Mouse (Mus musculus): ENCODE measurements at regions not wholly inside any gene's neighbourhood (a gene's known extent, or its start where the extent isn't known, plus 50 kb on each side); places are given as distances from the start of the nearest gene placed in this dataset.

DNA sequence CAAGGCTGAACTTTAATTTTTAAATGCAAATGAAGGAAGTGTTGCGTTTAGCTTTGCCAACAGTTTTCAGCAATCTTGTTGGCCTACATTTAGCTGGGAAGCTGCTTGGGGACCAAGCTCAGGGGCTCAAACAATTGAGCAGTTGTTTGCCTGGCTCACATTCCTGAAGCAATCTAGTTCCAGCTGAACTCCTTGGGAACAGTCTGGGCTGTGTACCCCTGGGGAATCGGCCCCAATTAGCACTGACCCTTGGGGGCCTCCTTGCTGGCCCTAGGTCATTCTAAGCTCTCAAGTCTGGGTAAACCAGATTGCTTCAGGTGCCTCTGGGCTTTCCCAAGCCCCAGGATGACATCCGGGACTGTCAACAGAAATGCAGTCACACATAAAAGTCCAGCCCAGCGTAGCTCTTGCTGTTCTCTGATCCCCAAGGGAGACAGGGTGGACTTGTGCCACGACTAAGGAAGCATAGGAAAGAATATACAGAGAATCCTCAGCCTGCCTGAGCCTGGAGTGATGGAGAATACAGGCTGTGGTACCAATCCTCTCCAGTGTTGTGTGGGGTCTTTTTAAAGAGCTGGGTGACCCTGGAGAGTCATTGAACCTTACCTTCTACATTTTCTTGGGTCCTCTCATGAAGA is 440.4 kb downstream of the Sox2 start:
- DNase-seq (ENCODE audit: low spot score) = peak; percentile 63
- Histone ChIP-seq H3K9me3 (no peaks in the 10 kb centered on the region), H3K27me3 (ENCODE audit: insufficient read depth, poor library complexity, severe bottlenecking) (peaks cover 8% of the 10 kb centered on the region; the same call in 1 of the 2 replicates), H3K27ac (no peak overlapping the region), H3K36me3 (no peaks in the 10 kb centered on the region), H3K4me1 (peaks cover 5% of the 10 kb centered on the region; the same call in 1 of the 2 replicates), H3K4me3 (no peak overlapping the region)
- WGBS = 44% methylated on average over 5 of the region's 5 CpGs

- peaks cover 12% of the 10 kb centered on the region; the same call in 1 of the 2 replicates for H3K27me3 ChIP-seq (ENCODE audit: insufficient read depth, poor library complexity, severe bottlenecking)
- H3K27ac ChIP-seq = no peak overlapping the region
- no peaks in the 10 kb centered on the region for H3K9me3 ChIP-seq
- DNase-seq (ENCODE audit: low spot score) = peak; percentile 71
- WGBS = 74% methylated on average over 9 of the region's 9 CpGs
- no peak overlapping the region for H3K4me3 ChIP-seq
- peaks cover 5% of the 10 kb centered on the region; the same call in 1 of the 2 replicates for H3K4me1 ChIP-seq
- no peaks in the 10 kb centered on the region for H3K36me3 ChIP-seq
Observed at GRCm38 (mm10) chr3:35093001-35093400, 442.8 kb downstream of the Sox2 start.

GRCm38 (mm10) chr3:35095221-35095620 is 445.0 kb downstream of the Sox2 start:
- H3K36me3 ChIP-seq = no peaks in the 10 kb centered on the region
- peak; percentile 61 for DNase-seq (ENCODE audit: low spot score)
- 90% methylated on average over 8 of the region's 8 CpGs for WGBS
- H3K4me1 ChIP-seq = peaks cover 5% of the 10 kb centered on the region; the same call in 1 of the 2 replicates
- H3K27ac ChIP-seq = no peak overlapping the region
- no peaks in the 10 kb centered on the region for H3K9me3 ChIP-seq
- H3K4me3 ChIP-seq = no peak overlapping the region
- peaks cover 12% of the 10 kb centered on the region; the same call in 1 of the 2 replicates for H3K27me3 ChIP-seq (ENCODE audit: insufficient read depth, poor library complexity, severe bottlenecking)

- Histone ChIP-seq H3K9me3 (no peaks in the 10 kb centered on the region), H3K4me1 (peaks cover 8% of the 10 kb centered on the region; the same call in 1 of the 2 replicates), H3K27ac (no peak overlapping the region), H3K4me3 (no peak overlapping the region), H3K27me3 (ENCODE audit: insufficient read depth, poor library complexity, severe bottlenecking) (peaks cover 12% of the 10 kb centered on the region; the same call in 1 of the 2 replicates), H3K36me3 (no peaks in the 10 kb centered on the region)
- 80% methylated on average over 5 of the region's 5 CpGs for WGBS
- DNase-seq (ENCODE audit: low spot score) = peak; percentile 64
Observed at GRCm38 (mm10) chr3:35096381-35096780, 446.2 kb downstream of the Sox2 start.

DNA sequence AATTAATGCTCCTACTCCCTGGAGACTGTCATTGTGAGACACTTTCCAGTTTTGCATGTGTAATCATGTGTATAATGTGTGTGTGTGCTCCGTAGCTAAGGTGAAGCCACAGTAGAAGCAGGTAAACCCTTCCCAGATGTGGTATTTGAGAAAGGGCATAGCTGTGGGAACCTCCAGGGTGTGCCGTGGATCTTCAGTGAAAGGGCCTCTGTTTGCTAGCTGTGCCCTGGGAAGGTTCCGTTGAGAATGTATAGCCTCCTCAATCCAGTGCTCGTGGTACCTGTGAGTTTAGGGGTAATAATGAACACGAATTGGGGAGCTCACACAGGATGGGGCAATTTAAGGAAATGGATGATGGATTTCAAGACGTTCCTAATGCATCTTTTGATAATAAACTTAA is 447.6 kb downstream of the Sox2 start:
- Histone ChIP-seq H3K4me3 (no peak overlapping the region), H3K9me3 (no peaks in the 10 kb centered on the region), H3K36me3 (no peaks in the 10 kb centered on the region), H3K27me3 (ENCODE audit: insufficient read depth, poor library complexity, severe bottlenecking) (0 out of 2 replicates have a peak, but pooled peaks cover 4% of the 10 kb centered on the region), H3K27ac (no peak overlapping the region), H3K4me1 (peaks cover 8% of the 10 kb centered on the region; the same call in 1 of the 2 replicates)
- 81% methylated on average over 6 of the region's 6 CpGs for WGBS
- peak; percentile 68 for DNase-seq (ENCODE audit: low spot score)

- WGBS = 65% methylated on average over 3 of the region's 3 CpGs
- peak; percentile 71 for DNase-seq (ENCODE audit: low spot score)
- no peak overlapping the region for H3K4me3 ChIP-seq
Observed at GRCm38 (mm10) chr3:35099226-35099625, 449.0 kb downstream of the Sox2 start.

GRCm38 (mm10) chr3:35099876-35100420 is 449.7 kb downstream of the Sox2 start:
- Histone ChIP-seq H3K36me3 (no peaks in the 10 kb centered on the region), H3K9me3 (no peaks in the 10 kb centered on the region), H3K27me3 (ENCODE audit: insufficient read depth, poor library complexity, severe bottlenecking) (peaks cover 10% of the 10 kb centered on the region; the same call in 1 of the 2 replicates), H3K4me3 (no peak overlapping the region), H3K4me1 (peaks cover 3% of the 10 kb centered on the region; the same call in 1 of the 2 replicates), H3K27ac (no peak overlapping the region)
- WGBS = 82% methylated on average over 10 of the region's 10 CpGs
- peak; percentile 43 for DNase-seq (ENCODE audit: low spot score)

More at GRCm38 (mm10) chr3:35099226-35099625, 449.0 kb downstream of the Sox2 start:
- Histone ChIP-seq H3K27ac (no peak overlapping the region), H3K9me3 (no peaks in the 10 kb centered on the region), H3K27me3 (ENCODE audit: insufficient read depth, poor library complexity, severe bottlenecking) (0 out of 2 replicates have a peak, but pooled peaks cover 9% of the 10 kb centered on the region), H3K4me1 (peaks cover 8% of the 10 kb centered on the region; the same call in 1 of the 2 replicates), H3K36me3 (no peaks in the 10 kb centered on the region)

- Histone ChIP-seq H3K36me3 (no peaks in the 10 kb centered on the region), H3K27ac (no peak overlapping the region), H3K4me3 (no peak overlapping the region), H3K9me3 (no peaks in the 10 kb centered on the region), H3K27me3 (ENCODE audit: insufficient read depth, poor library complexity, severe bottlenecking) (peaks cover 13% of the 10 kb centered on the region; the same call in 1 of the 2 replicates), H3K4me1 (peaks cover 3% of the 10 kb centered on the region; the same call in 1 of the 2 replicates)
- peak; percentile 73 for DNase-seq (ENCODE audit: low spot score)
- 39% methylated on average over 8 of the region's 8 CpGs for WGBS
Observed at GRCm38 (mm10) chr3:35101286-35101685, 451.1 kb downstream of the Sox2 start.

DNA sequence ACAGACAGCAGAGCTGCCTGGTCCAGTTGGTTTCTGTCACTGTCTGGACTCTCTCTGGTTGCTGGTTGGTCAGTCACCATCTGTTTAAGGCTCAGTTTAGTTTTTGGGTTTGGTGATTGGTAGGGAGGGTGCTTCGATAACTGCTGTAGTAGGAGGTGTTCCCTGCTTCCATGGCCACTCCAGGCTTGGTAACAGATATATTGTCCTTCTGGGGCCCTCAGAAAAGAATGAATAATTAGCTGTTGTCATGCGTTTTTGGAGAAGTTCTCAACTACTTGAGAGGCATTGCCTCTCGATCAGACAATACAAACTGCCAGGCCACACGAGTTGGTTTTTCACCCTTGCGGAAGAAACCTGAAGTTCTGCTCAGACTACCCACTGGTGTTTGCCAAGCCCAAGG is 451.7 kb downstream of the Sox2 start:
- H3K27me3 ChIP-seq (ENCODE audit: insufficient read depth, poor library complexity, severe bottlenecking) = peaks cover 10% of the 10 kb centered on the region; the same call in 1 of the 2 replicates
- H3K9me3 ChIP-seq = no peaks in the 10 kb centered on the region
- no peak overlapping the region for H3K27ac ChIP-seq
- peak; percentile 63 for DNase-seq (ENCODE audit: low spot score)
- H3K4me1 ChIP-seq = peaks cover 3% of the 10 kb centered on the region; the same call in 1 of the 2 replicates
- WGBS = 81% methylated on average over 5 of the region's 5 CpGs
- no peaks in the 10 kb centered on the region for H3K36me3 ChIP-seq
- no peak overlapping the region for H3K4me3 ChIP-seq

- WGBS = 54% methylated on average over 13 of the region's 13 CpGs
- Histone ChIP-seq H3K4me1 (peaks cover 3% of the 10 kb centered on the region; the same call in 1 of the 2 replicates), H3K27ac (no peak overlapping the region), H3K4me3 (no peak overlapping the region), H3K9me3 (no peaks in the 10 kb centered on the region), H3K36me3 (no peaks in the 10 kb centered on the region), H3K27me3 (ENCODE audit: insufficient read depth, poor library complexity, severe bottlenecking) (peaks cover 9% of the 10 kb centered on the region; the same call in 1 of the 2 replicates)
- DNase-seq (ENCODE audit: low spot score) = no peak
Observed at GRCm38 (mm10) chr3:35102715-35103591, 452.7 kb downstream of the Sox2 start.

- no peak for DNase-seq (ENCODE audit: low spot score)
- WGBS = 76% methylated on average over 11 of the region's 11 CpGs
- Histone ChIP-seq H3K27me3 (ENCODE audit: insufficient read depth, poor library complexity, severe bottlenecking) (peaks cover 9% of the 10 kb centered on the region; the same call in 1 of the 2 replicates), H3K4me1 (peaks cover 3% of the 10 kb centered on the region; the same call in 1 of the 2 replicates), H3K36me3 (no peaks in the 10 kb centered on the region), H3K9me3 (no peaks in the 10 kb centered on the region), H3K4me3 (no peak overlapping the region), H3K27ac (no peak overlapping the region)
Observed at GRCm38 (mm10) chr3:35104884-35105283, 454.7 kb downstream of the Sox2 start.

GRCm38 (mm10) chr3:35106097-35106496 is 455.9 kb downstream of the Sox2 start:
- DNase-seq (ENCODE audit: low spot score) = peak; percentile 81
- Histone ChIP-seq H3K9me3 (no peaks in the 10 kb centered on the region), H3K27me3 (ENCODE audit: insufficient read depth, poor library complexity, severe bottlenecking) (peaks cover 9% of the 10 kb centered on the region; the same call in 1 of the 2 replicates), H3K4me3 (no peak overlapping the region), H3K4me1 (no peaks in the 10 kb centered on the region), H3K27ac (no peak overlapping the region), H3K36me3 (no peaks in the 10 kb centered on the region)
- 32% methylated on average over 7 of the region's 7 CpGs for WGBS

All from heart, embryonic 10.5 days (tissue).